Mouse (Mus musculus) G1E (cell line): ENCODE results near the gene Sec14l3. TPM values are rescaled to one million over a fixed set of nuclear protein-coding genes. Genes with fewer than 3 reads are reported as not detected.

Experiments
- ATAC-seq: 2 replicates; pipeline ENCODE4 v1.8.0; 2016; ENCODE audit warnings: mild to moderate bottlenecking; ENCODE audit not compliant: insufficient number of reproducible peaks, poor library complexity, low FRiP score, severe bottlenecking; ENCODE audit errors: extremely low read depth
- DNase-seq: peaks from one replicate; pipeline ENCODE4 v3.0.0; 2012; ENCODE audit warnings: low spot score
- H3K27me3 ChIP-seq: 2 replicates; pipeline ENCODE4 v1.6.1; 2012; ENCODE audit warnings: mild to moderate bottlenecking, low read length, inconsistent platforms; ENCODE audit not compliant: insufficient read depth
- H3K36me3 ChIP-seq: replicated peaks from 2 replicates; pipeline ENCODE3; 2012; ENCODE audit warnings: mild to moderate bottlenecking, inconsistent platforms
- H3K4me1 ChIP-seq: 2 replicates; pipeline ENCODE4 v1.6.1; 2012; ENCODE audit warnings: low read depth, low read length, inconsistent platforms, mixed read lengths; ENCODE audit not compliant: insufficient read depth
- H3K4me3 ChIP-seq: 2 replicates; pipeline ENCODE4 v1.5.1; 2012; ENCODE audit warnings: low read depth, mild to moderate bottlenecking, inconsistent platforms, low read length, moderate library complexity, mixed read lengths
- H3K9me3 ChIP-seq: replicated peaks from 2 replicates; pipeline ENCODE4 v1.6.1; 2012; ENCODE audit warnings: inconsistent platforms
- CTCF ChIP-seq: IDR thresholded peaks from 2 replicates; pipeline ENCODE4 v1.5.1; 2012; ENCODE audit warnings: low read depth, low read length, inconsistent platforms, mixed read lengths
- GATA1 ChIP-seq: IDR thresholded peaks from 2 replicates; pipeline ENCODE4 v1.6.1; 2012; ENCODE audit warnings: borderline replicate concordance, low read length, inconsistent platforms, mixed read lengths
- GATA2 ChIP-seq: IDR thresholded peaks from 2 replicates; pipeline ENCODE4 v1.6.1; 2012; ENCODE audit warnings: low read depth, low read length, inconsistent platforms, borderline replicate concordance
- POLR2AphosphoS5 ChIP-seq: IDR thresholded peaks from 2 replicates; pipeline ENCODE4 v1.6.1; 2012; ENCODE audit warnings: low read depth, low read length, inconsistent platforms; ENCODE audit not compliant: insufficient replicate concordance
- TAL1 ChIP-seq: conservative IDR thresholded peaks from 2 replicates; pipeline ENCODE4 v1.6.1; 2012; ENCODE audit warnings: low read depth, low read length, inconsistent platforms, mixed read lengths
- polyA plus RNA-seq: library from polyadenylated mRNA; stranded (reverse); fragments of >175 nt; gene quantifications from 2 replicates; pipeline ENCODE4 v1.2.3, GENCODE M21; 2012
- total RNA-seq, 2 experiments: library from RNA; stranded (forward) in 1 of 2; stranded (reverse) in 1 of 2; fragments of 200-1000 nt in 1 of 2; fragments of >200 nt in 1 of 2; fragmentation: Nextera tagmentation in 1 of 2; gene quantifications; 2 replicates each; pipeline ENCODE4 v1.2.3; 2014 to 2017

Gene Sec14l3
- total and polyA plus RNA-seq, 3 experiments: 0.11 TPM; not detected in 2

DNA sequence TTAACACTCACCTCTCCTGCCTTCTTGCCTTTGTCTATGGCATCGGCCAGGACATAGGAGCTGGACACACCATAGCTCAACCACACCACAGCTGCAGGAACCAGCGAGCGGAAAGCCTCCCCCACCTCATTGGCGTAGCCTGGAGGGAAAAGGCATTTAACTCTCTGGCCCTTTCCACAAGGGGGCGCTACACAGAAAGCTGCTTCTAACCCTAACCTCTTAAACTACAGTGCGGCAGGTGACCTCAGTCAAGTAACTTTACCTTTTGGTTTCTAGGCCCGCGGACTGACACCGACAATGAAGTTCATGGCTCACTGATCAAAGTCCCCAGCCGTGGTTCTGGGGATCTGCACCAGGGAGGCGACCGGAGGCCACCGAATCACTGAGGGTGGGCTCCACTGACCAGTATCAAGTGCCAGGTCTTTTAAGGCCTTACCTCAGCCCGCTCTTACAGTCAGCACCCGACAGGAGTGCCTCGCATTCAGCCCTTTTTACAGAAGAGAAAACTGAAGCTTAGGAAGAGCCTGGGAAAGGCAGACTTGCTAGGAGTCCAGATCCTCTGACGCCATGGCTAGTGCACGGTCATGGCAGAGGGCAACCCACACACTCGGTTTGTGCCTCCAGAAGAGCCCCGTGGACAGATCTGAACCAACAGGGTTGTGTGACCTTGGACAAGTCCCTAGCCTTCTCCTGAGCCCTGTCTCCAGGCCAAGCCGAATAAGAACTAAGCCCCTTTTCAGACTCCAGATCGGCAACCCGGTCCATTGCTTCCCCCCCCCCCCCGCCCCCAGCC is 29.9 kb downstream of the Sec14l3 start:
- DNase-seq: peak; percentile 84
- Histone ChIP-seq H3K4me1 (peaks cover 54% of the 10 kb centered on the region), H3K27me3 (no peaks in the 10 kb centered on the region; the same call in 1 of the 2 replicates), H3K9me3 (peaks cover 15% of the 10 kb centered on the region), H3K36me3 (peaks cover 35% of the 10 kb centered on the region), H3K4me3 (peak overlapping the region; percentile 75)
- no peak for ATAC-seq
- TF ChIP-seq CTCF (peak; percentile 73), GATA1 (no peak)

DNA sequence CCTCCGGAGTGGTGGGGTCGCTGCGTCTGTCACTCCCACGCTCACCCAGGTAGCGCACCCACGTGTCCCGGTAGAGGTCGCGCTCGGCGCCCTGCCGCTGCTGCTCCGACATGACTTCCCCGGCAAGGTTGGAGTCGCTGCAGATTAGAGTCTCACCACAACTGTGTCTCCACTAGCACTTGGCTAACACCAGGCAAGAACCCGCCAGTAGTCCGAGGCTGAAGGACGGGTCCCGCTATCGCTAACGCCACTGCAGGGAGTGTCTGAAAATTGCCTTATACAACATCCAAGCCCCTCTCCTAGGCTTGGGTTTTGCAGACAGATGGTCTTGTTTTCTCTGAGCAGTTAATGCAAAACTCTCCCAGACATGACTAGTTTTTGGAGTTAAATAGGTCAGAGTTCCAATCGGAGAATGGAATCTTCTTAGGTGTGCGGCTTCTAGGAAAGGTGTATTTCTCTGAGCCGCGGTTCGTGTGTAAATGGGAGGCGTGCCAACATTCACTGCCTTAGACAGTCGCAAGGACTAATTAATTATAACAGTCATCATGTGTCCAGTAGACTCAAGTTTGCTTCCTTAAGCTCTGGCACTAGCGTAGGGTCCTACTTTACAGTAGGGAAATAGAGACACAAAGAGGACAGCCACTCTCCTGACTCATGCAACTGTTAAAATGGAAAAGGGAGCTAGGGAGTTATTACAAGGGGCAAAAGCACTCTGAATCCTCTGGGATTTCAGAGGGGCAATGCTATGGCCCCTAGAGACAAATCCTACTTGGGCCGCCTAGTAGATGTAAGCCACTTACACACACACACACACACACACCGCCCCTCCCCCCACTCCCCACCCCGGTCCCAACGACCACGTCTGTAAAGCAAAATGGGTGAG is 30.8 kb downstream of the Sec14l3 start, which contains the start of gene Mtfp1:
Mtfp1 (minus strand) TSS at position 275 of the 883 bp plus-strand sequence.
- no peak for ATAC-seq
- DNase-seq: peak; percentile 72
- H3K36me3 ChIP-seq: peaks cover 38% of the 10 kb centered on the region
- peaks cover 15% of the 10 kb centered on the region for H3K9me3 ChIP-seq
- peaks cover 54% of the 10 kb centered on the region for H3K4me1 ChIP-seq
- peak within 1 kb of the TSS; percentile 75 for H3K4me3 ChIP-seq
- H3K27me3 ChIP-seq: no peaks in the 10 kb centered on the region; the same call in 1 of the 2 replicates
- TF ChIP-seq CTCF: no peak
- no peak for TF ChIP-seq GATA1
- no peak for TF ChIP-seq TAL1
- TF ChIP-seq GATA2: no peak
- no peak for TF ChIP-seq POLR2AphosphoS5

DNA sequence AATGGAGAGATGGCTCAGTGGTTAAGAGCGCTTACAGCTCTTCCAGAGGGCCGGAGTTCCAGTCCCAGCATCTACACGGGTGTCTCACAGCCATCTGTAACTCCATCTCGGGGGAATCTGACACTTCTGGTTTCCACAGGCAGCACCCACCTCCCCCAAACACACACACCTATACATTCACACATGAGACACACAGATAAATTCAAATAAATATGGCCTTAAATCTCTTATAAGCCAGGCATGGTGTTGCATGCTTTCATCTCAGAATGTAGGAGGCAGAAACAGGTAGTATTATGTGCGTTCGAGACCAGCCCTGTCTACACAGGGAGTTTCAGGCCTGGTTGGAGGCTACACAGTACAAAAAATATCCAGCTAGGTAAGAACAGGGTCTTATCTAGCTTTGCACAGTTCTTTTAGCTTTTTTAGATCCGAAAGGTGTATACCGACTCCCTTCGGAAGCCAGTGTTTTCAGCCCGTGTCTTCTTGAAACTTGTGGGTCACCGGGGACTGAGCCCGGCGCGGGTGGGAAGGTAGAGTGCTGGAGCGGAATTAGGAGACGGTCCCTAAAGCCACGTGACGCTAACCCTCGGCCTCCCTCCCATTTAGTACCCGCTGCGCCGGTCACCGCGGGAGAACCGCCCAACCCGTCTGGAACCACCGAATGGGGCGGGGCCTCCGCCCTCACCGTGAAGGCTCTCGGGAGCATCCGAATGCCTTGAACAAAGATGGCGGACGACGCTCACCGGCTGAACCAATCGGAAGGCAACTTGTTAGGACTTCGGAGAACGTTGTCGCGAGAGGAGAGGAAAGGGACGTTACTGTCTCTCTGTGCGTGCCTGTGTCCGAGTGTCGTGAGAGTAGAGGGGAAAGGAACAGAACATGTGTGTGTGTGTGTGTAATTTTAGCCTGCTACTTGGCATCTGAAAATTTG is 31.7 kb downstream of the Sec14l3 start:
- peaks cover 54% of the 10 kb centered on the region for H3K4me1 ChIP-seq
- H3K27me3 ChIP-seq: no peaks in the 10 kb centered on the region
- peak overlapping the region; percentile 75 for H3K4me3 ChIP-seq
- H3K36me3 ChIP-seq: peaks cover 31% of the 10 kb centered on the region
- peak; percentile 85 for ATAC-seq
- peaks cover 8% of the 10 kb centered on the region for H3K9me3 ChIP-seq
- peak; percentile 89 for DNase-seq
- TF ChIP-seq GATA1 (no peak), CTCF (no peak), POLR2AphosphoS5 (0 out of 2 replicates have a peak, but pooled peaks have one; percentile 54)

DNA sequence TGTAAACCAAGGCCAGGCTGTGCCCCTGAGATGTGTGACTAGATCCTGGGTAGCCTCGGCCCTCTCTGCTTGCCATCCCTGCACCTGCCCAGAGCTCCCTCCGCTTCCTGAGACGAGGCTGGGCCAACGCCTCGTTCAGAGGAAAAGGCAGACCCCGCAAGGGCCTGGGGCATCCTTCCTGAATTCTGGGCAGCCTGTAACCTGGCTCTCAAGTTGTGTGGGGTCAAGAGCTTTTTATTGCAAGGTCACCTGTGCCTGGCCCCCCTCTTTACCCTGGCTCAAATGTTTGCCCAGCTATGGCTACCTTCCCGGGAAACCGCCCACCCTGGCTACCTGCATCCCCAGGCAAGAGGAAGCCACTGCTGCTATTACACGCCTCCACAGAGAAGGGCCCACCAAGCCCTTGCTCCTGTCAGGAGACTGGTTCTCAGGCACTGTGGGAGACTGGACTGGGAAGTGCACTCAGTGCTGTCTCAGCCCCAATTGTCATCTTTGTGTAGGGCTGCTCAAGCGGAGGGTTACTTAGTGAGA is 32.5 kb downstream of the Sec14l3 start:
- DNase-seq: no peak
- Histone ChIP-seq H3K36me3 (peaks cover 23% of the 10 kb centered on the region), H3K27me3 (peaks cover 6% of the 10 kb centered on the region), H3K9me3 (peaks cover under 1% of the 10 kb centered on the region), H3K4me1 (peaks cover 54% of the 10 kb centered on the region), H3K4me3 (peak overlapping the region; percentile 75)
- no peak for TF ChIP-seq CTCF
- TF ChIP-seq TAL1: no peak
- no peak for TF ChIP-seq GATA1
- TF ChIP-seq POLR2AphosphoS5: no peak
- TF ChIP-seq GATA2: no peak
- ATAC-seq: no peak

DNA sequence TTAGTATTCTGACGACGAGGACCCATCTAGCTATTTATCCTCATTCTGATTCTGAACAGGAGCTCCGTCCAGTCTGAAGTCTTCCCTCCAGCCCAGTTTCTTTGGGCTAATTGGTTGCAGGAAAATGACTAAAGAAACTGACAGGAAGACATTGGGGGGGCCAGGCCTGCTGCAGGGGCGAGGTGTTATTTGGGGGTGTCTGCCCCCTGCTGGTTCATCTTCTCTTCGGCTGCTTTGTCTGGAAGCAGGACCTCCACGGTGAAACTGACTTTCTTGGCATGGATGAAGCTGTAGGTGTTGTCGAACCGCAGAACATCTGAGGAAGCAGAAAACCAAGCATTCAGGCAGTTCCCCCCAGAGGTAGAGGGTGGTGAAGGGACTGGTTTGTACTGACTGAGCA is 33.5 kb downstream of the Sec14l3 start:
- H3K4me3 ChIP-seq: no peak overlapping the region
- peak; percentile 36 for DNase-seq
- H3K9me3 ChIP-seq: no peaks in the 10 kb centered on the region
- TF ChIP-seq CTCF (no peak), GATA1 (no peak), GATA2 (no peak), TAL1 (no peak), POLR2AphosphoS5 (no peak)
- peaks cover 17% of the 10 kb centered on the region for H3K36me3 ChIP-seq
- H3K4me1 ChIP-seq: peaks cover 52% of the 10 kb centered on the region
- no peak for ATAC-seq
- peaks cover 11% of the 10 kb centered on the region for H3K27me3 ChIP-seq
